Mouse (Mus musculus) splenic B cell, adult 2 months (primary cell): ENCODE data around the gene Col19a1.
"Not testable (repeated sequence)": the region's sequence is repeated elsewhere in the genome, so short reads cannot be mapped to it uniquely, and the experiment has no call there.

Experiments used
- DNase-seq: peaks from one replicate; pipeline ENCODE4 v3.0.0-alpha.2; 2011; ENCODE audit warnings: low read depth, low spot score
- H3K27me3 ChIP-seq: 2 replicates; pipeline ENCODE4 v1.6.1; 2012; ENCODE audit warnings: mild to moderate bottlenecking, low read length, moderate library complexity, mixed read lengths; ENCODE audit not compliant: control insufficient read depth, poor library complexity, insufficient read depth, severe bottlenecking
- H3K36me3 ChIP-seq: 2 replicates; pipeline ENCODE4 v1.6.1; 2012; ENCODE audit warnings: mild to moderate bottlenecking, low read length, moderate library complexity, mixed read lengths; ENCODE audit not compliant: control insufficient read depth, poor library complexity, insufficient read depth, severe bottlenecking

The Col19a1 gene

DNA sequence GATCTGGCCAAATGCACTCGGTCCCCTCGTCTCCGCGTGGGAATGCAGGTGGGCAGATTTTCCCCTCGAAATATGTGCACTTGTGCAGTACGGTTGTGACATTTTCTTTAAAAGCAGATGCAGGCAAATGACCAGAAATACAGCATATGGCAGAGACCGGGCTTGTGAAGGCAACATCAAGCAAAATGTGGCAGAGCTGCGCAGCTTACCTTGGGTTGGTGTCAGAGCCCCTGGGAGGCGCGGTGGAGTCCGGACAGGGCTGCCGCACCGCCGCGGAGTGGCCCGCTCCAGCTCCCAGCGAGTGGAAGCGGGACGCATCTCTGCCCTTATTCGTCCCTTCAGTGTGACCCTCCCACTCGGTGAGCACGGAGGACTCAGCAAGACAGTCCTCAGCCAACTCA is at the start of gene Col19a1:
Col19a1 (minus strand) TSS at position 332 of the 401 bp plus-strand sequence.
- no peaks in the 10 kb centered on the region for H3K36me3 ChIP-seq
- DNase-seq: no peak
- no peaks in the 10 kb centered on the region for H3K27me3 ChIP-seq

DNA sequence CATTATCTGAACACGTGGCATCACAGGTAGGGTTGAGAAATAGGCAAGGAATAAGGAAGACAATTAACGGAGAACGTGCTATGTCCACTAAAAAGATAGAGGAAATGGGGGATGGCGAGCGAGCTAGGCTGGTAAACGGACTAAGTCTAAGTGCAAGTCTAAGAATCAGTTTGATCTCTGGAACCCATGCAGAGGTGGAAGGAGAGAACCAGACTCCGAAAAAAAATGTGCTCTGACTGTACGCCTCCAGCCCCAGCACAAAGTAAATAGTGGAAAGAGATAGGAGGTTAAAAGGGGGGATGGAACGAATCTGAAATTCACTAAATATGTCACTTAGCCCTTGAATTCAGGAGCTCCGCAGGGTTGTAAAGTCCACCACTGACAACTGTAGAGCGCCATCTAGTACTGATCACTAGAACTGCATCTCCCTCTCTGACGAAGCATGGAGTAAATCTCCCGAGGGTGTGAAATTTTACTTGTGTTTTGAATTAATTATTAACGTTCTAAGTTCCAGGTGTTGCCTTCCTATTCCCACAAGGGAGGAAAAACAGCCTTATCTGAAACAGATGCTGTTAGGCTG is 46.4 kb upstream of the Col19a1 start:
- DNase-seq: peak; percentile 13
- Histone ChIP-seq H3K27me3 (no peaks in the 10 kb centered on the region), H3K36me3 (no peaks in the 10 kb centered on the region)

DNA sequence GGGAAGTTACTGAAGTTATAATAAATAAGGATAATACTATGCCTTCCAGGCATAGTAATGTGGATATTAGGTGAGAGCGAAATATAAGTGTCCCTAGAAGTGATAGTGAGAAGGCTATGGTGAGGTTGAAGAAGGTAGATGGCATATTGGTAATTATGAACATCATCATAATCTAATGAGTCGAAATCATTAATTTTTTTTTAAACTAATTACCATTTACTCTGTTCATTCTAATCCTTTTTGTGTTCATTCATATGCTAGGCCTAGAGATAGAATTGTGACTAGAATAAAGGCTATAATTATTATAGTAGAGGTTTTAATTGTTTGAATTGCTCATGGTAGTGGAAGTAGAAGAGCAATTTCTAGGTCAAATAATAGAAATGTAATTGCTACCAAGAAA is 25.3 kb upstream of the Col19a1 start:
- not testable (repeated sequence) for H3K36me3 ChIP-seq, H3K27me3 ChIP-seq, DNase-seq

DNA sequence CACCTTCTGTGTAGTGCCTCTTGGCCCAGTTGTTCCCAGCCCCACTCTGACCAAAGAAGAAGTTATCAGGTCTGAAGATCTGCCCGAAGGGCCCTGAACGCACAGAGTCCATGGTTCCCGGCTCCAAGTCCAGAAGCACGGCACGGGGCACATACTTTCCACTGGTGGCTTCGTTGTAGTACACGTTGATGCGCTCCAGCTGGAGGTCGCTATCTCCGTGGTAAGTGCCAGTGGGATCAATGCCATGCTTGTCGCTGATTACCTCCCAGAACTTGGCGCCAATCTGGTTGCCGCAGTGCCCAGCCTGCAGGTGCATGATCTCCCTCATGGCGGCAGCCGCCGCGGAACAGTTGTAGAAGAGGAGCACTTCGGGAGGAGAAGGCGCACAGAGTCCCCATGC is 7.8 kb upstream of the Col19a1 start:
- H3K36me3 ChIP-seq: no peaks in the 10 kb centered on the region
- no peaks in the 10 kb centered on the region for H3K27me3 ChIP-seq
- DNase-seq: no peak

DNA sequence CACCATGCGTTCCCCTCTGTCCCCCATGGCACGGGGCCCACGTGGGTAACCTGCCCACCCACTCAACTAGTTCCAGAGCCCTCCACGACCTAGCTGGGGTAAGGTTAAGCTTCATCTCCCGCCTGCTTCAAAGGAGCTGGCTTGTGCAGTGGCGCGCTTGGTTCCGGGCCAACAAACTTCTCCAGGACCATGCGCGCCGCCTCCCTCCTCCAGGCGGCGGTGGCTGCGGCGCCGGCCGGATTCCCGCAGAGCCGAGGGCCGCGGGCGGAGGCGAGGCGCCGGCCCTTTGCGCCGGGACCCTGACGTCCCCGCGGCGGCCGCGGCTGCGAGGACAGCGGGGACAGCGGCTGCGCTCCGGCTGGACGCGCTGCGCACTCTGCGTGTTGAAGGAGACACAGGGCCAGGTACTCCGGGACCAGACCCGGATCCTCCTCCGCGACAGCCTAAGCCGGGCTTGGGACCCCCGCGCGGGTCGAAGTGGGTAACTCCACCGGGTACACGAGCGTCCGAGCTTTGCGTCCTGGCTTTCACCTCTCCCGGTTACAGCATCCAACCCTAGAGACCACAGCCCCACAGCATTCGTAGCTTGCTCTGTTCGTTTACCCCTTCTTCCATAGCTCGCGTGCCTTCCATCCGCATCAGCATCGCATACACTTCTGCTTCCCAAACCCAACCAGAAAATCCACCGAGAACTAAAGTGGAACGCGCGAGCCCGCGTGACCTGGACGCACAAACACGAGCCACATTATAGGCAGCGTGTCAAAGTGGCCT is 717 bp downstream of the Col19a1 start:
- DNase-seq: no peak
- no peaks in the 10 kb centered on the region for H3K36me3 ChIP-seq

DNA sequence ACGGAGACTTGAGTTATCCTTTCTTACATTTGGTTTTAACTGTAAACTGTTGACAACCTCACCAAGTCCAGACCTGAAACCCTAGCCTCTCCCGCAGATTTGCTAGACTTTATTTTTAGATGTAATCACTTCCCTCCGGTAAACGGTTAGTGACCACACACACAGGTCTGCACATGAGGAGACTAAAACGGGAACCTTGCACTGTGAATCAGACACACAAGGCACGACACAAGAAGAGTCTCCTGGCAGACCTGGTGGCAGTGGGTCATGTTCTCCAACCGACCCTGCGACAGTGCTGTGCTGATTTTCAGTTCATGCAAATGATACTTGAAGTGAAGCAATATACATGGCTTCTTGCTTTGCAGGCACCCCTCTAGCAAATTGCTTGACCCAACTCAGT is 14.7 kb downstream of the Col19a1 start:
- 0 out of 2 replicates have a peak, but pooled peaks cover 1% of the 10 kb centered on the region for H3K27me3 ChIP-seq
- no peaks in the 10 kb centered on the region for H3K36me3 ChIP-seq
- DNase-seq: no peak

More for the DNA sequence above, 717 bp downstream of the Col19a1 start:
- no peaks in the 10 kb centered on the region for H3K27me3 ChIP-seq

DNA sequence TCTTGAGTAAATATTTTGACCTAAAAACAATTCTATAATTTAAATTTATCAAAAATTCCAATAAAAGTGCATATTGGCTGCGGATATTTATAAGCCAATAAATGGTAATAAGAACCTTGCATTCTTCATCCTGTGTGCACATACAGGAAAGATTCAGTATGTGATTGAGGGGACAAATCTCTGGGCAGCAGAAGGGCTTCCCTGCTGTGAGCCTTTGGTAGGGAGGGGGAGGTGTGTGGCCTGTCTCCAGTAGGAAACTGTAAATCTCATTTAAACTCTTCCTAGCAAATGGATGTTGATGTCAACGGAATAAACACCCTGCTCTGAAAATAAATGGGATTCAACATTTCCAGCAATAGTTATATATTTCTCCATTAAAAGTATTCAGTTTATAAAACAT is 23.2 kb downstream of the Col19a1 start:
- Histone ChIP-seq H3K27me3 (0 out of 2 replicates have a peak, but pooled peaks cover 1% of the 10 kb centered on the region), H3K36me3 (no peaks in the 10 kb centered on the region)
- no peak for DNase-seq

DNA sequence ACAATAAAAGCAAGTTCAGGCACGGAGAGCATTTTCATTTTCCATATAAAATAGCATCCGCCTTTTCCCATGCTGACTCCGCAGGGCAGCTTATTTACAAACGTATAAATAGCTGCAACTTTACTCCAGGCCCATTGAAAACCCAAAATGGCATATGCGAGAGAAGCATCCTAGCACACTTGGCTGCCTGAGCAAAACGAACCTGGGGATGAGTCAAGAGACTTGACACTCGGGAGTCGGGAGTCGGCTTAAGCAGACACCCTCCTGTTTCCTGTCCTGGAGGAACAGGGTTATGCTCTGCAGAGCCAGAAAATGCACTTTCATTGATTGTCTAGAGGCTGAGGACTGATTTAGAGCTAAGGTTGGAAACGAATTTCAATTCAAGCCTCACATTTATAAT is 29.3 kb downstream of the Col19a1 start:
- H3K27me3 ChIP-seq: no peaks in the 10 kb centered on the region
- no peaks in the 10 kb centered on the region for H3K36me3 ChIP-seq
- no peak for DNase-seq

DNA sequence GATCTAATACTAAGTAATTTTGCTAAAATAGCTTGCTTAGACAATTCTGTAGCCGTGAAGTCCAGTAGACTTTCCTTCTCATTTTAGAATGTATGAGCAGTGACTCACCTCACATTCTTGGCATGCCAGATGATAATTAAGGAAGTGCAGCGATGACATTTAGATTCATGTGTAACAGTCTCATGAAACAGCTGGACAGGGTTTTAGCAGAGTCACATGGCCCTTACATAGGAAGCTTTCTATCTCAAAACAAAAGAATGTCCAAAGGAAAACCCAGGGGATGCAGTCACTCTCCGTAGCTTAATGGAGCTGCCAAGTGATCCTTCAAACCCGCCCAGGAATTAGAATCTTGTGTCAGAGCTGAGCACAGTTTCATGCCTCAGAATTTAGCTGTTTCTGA is 33.8 kb downstream of the Col19a1 start:
- no peaks in the 10 kb centered on the region for H3K36me3 ChIP-seq
- DNase-seq: no peak
- H3K27me3 ChIP-seq: no peaks in the 10 kb centered on the region

DNA sequence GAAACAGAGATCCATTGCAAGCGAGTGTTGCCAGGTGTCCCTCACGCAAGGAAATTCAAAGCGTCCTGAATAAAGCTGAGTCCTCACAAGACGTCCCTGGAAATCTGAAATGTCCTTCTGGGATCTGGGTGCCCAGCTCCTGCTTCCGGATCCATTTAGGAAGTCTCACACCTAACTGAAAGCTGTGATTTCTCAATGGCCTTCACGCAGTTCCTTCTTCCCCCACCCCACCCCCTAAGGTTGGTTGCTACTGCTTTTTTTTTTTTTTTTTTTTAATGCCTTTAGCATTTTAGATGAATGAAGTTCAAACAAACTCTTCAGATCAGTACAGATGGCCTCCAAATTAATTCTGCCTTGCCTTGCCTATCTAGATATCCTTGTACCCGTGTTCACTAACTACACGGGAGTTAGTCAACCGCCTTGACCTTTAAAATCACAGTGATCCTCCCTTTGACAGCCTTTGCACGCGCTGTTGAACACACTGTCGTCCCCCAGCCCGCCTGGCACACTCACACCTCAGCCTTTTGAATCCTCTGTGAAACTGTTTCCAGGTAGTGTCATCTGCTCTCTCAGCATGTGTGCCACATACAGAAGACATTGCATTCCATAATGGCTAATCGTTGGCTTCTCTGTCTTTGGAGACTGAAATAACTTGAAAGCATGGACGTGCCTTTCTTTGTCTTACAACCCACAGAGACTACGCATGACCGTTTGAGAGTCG is 36.6 kb downstream of the Col19a1 start:
- H3K36me3 ChIP-seq: no peaks in the 10 kb centered on the region
- no peaks in the 10 kb centered on the region for H3K27me3 ChIP-seq
- DNase-seq: no peak

DNA sequence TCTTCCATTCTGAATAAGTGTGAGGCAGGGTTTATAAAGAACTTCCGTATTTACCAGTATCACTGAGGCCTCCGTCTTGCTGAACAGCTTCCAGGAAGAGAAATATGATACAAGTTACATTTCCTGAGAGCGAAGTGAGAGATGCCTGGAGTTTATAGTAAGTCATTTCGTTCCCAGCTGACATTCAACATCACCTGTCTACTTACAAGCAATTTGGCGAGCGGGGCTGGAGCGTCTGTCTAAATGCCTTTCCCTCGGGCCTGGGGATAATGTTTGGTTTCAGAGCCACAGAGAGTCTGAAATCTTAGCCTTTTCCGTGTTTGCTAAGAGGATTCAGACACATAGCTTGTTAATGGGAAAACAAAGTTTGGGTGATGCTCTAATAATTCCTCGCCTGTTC is 37.2 kb downstream of the Col19a1 start:
- no peaks in the 10 kb centered on the region for H3K36me3 ChIP-seq
- DNase-seq: no peak
- no peaks in the 10 kb centered on the region for H3K27me3 ChIP-seq

DNA sequence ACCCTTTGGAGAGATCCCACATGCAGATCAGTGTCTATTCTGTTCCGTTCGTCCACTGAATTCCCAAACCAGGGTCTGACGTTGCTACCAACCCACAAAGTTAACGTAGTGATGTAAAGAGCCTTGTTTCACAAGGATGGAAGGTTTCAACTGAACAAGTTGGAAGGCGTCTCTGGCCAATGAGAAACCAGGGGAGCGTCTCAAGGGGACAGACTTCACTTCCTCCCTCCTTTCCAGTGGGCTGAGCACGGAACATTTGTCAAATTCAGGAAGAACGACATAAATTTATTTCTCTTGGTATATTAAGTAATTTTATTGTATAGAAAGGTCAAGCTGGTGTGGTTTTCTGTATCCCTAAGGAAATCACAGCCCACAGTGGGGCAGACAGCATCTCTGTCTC is 38.2 kb downstream of the Col19a1 start:
- H3K36me3 ChIP-seq: no peaks in the 10 kb centered on the region
- no peak for DNase-seq

DNA sequence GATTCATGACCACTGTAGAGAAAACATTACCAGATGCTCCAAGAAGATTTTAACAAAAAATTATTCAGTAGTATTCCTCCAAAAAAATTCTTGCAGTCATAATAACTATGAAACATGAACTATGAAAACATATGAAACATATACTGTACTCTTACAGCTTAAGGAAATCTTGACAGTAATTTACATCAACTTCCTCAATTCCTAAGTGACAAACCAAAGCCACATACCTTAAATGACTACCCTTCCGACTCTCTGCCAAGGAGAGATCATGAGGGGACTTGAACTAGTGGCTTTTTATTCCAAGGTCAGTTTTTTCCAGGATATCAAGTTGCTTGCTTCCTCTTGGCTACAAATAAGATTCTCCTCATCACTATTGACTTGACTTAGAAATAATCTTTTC is 39.7 kb downstream of the Col19a1 start:
- no peaks in the 10 kb centered on the region for H3K27me3 ChIP-seq
- no peaks in the 10 kb centered on the region for H3K36me3 ChIP-seq
- DNase-seq: no peak

More for the DNA sequence above, 38.2 kb downstream of the Col19a1 start:
- no peaks in the 10 kb centered on the region for H3K27me3 ChIP-seq

DNA sequence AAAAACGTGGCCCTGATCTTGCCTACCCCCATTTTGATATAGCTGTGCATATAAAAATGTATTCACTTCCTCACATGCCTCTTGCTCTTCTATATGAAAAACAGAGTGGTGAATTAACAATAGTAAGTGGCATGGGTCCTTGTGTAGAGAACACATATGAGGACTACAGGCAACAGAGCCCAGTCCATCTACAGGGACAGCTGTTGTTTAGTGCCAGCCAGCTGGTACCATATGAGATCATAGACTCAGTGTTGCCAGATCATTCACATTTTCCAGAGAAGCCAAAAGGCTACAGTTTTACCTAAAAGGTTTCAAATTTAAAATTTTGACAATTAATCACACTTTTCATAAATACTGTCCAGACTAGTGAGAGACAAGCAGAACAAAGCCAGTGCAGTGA is 47.4 kb downstream of the Col19a1 start:
- Histone ChIP-seq H3K36me3 (no peaks in the 10 kb centered on the region), H3K27me3 (no peaks in the 10 kb centered on the region)
- DNase-seq: no peak

DNA sequence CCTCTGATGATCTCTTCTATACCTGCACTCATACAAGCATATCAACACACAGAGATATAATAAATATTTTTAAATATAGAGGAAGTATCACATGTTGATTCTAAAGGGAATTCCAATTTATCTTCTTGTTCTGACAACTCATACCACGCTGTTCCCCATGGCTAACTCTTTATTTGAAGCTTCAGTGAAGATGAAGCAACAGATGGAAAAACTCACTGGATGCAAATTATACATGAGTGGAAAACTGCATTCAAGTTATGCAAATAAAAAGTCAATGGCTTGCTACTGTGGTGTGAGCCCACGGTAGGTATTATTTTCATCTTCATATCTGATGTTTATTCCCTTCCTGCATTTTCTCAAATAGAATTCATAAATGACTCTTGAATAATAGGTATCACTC is 60.1 kb downstream of the Col19a1 start:
- Histone ChIP-seq H3K36me3 (no peaks in the 10 kb centered on the region), H3K27me3 (no peaks in the 10 kb centered on the region)
- DNase-seq: no peak
